Mouse (Mus musculus): Measurements from ENCODE around the gene Ankk1. TPM values are rescaled to one million over a fixed set of nuclear protein-coding genes. Genes with fewer than 3 reads are reported as not detected.

The Ankk1 gene
- not detected for total RNA-seq (2023)

DNA sequence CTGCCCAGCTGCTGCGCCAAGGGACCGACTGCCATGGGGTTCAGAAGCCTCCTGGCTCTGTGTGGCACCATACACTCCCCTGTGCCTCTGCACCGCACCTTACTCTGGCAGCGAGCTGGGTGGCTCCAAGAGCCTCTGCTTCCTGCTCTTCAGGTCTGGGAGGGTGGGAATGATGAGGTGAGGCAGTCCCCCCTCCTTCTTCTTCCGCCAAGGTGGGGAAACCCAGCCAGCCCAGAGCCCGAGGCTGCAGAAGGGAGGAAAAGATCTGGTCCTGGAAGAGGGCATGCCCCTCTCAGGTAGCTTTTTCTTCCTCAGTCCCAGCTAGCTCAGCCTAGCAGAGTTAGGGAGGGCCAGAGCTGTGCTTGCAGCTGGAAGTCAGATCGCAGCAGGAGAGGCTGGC lies at the start of gene Ankk1:
Ankk1 (minus strand) TSS at position 101 of the 400 bp plus-strand sequence.

Other genes with a start within 250 kb of the Ankk1 start
- gene Gm4894, start 176.5 kb downstream of the Ankk1 start, total RNA-seq (2023): not detected
- not detected for gene Drd2, start 86.4 kb downstream of the Ankk1 start, total RNA-seq (2023)
- gene Ttc12, start 59.2 kb upstream of the Ankk1 start, total RNA-seq (2023): 1 to 10 TPM in 1 of 2 experiments, under 1 TPM in 1; 0.79 to 1.0 TPM